Mouse (Mus musculus) stomach, postnatal 0 days (tissue): ENCODE measurements at regions not wholly inside any gene's neighbourhood (a gene's known extent, or its start where the extent isn't known, plus 50 kb on each side); places are given as distances from the start of the nearest gene placed in this dataset.

Experiments used
- CTCF ChIP-seq: IDR thresholded peaks from 2 replicates; pipeline ENCODE4 v1.5.1; 2016; ENCODE audit warnings: antibody characterized with exemption, low read depth, mild to moderate bottlenecking, moderate library complexity
- EP300 ChIP-seq: optimal IDR thresholded peaks from 2 replicates; pipeline ENCODE3; 2016; ENCODE audit warnings: antibody characterized with exemption

DNA sequence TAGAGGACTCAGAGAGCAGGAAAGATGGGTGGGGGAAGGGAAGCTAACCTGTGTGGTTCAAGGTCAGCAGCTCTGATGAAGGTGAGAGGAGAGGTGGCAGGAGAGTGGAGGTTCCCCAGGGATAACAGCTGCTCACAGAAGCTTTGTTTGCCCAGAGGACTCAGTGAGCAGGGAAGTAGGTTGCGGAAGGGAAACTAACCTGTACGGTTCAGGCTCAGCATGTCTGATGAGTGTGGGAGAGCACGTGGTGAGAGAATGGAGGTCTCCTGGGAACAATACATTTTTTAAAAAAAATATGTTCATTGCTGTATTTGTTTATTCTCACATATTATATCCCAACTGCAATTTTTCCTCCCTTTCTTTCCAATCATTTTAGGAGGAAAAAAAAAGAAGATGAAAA is 130.0 kb upstream of the Hccs start:
- no peak for TF ChIP-seq CTCF
- no peak for TF ChIP-seq EP300
